Mouse (Mus musculus) limb, embryonic 11.5 days (tissue): Measurements from ENCODE around the gene Itga7. TPM values are rescaled to one million over a fixed set of nuclear protein-coding genes. Genes with fewer than 3 reads are reported as not detected.

Experiments used
- ATAC-seq: fragments of 200-750 bp; cut with Nextera tagmentation; 2 replicates; pipeline ENCODE4 v1.8.0; 2017; ENCODE audit warnings: low read depth; ENCODE audit not compliant: insufficient number of reproducible peaks, low FRiP score, low TSS enrichment
- DNase-seq: peaks from one replicate; pipeline ENCODE4 v3.0.0-alpha.2; 2015; ENCODE audit warnings: low spot score
- H3K27ac ChIP-seq: fragments of 300-500 bp; sonication (generic); replicated peaks from 2 replicates; pipeline ENCODE4 v1.5.1; 2014; ENCODE audit warnings: low read depth, mild to moderate bottlenecking, low read length
- H3K27me3 ChIP-seq: fragments of 300-500 bp; sonication (generic); 2 replicates; pipeline ENCODE4 v1.6.1; 2014; ENCODE audit warnings: mild to moderate bottlenecking, low read length, mixed read lengths; ENCODE audit not compliant: control insufficient read depth, insufficient read depth
- H3K36me3 ChIP-seq: fragments of 300-500 bp; sonication (generic); 2 replicates; pipeline ENCODE4 v1.6.1; 2014; ENCODE audit warnings: mild to moderate bottlenecking, low read length, moderate library complexity, mixed read lengths; ENCODE audit not compliant: control insufficient read depth, insufficient read depth
- H3K4me1 ChIP-seq: fragments of 300-500 bp; sonication (generic); 2 replicates; pipeline ENCODE4 v1.6.1; 2014; ENCODE audit warnings: low read length, mixed read lengths; ENCODE audit not compliant: control insufficient read depth, insufficient read depth
- H3K4me2 ChIP-seq: fragments of 300-500 bp; sonication (generic); 2 replicates; pipeline ENCODE4 v1.6.1; 2014; ENCODE audit warnings: low read depth, mild to moderate bottlenecking, moderate library complexity; ENCODE audit not compliant: severe bottlenecking
- H3K4me3 ChIP-seq: fragments of 300-500 bp; sonication (generic); 2 replicates; pipeline ENCODE4 v1.5.1; 2014; ENCODE audit warnings: low read depth, low read length
- H3K9ac ChIP-seq: fragments of 300-500 bp; sonication (generic); 2 replicates; pipeline ENCODE4 v1.6.1; 2014; ENCODE audit warnings: mild to moderate bottlenecking, low read length
- H3K9me3 ChIP-seq: fragments of 300-500 bp; sonication (generic); 2 replicates; pipeline ENCODE4 v1.6.1; 2016; ENCODE audit warnings: low read length; ENCODE audit not compliant: control insufficient read depth
- WGBS: fragments of 180-500 bp; shearing (Covaris S2); extraction: QIAGEN DNeasy Blood & Tissue Kit; methylation state at CpG from one replicate; pipeline ENCODE4 v1.1.7; 2014; 5-methylcytosine and 5-hydroxymethylcytosine counted together
- polyA plus RNA-seq: library from polyadenylated mRNA; unstranded; fragments of >200 nt; fragmentation: Nextera tagmentation; extraction: Ambion mirVana; gene quantifications from 2 replicates; pipeline ENCODE4 v1.2.1, GENCODE M21; 2014

Itga7 gene
- polyA plus RNA-seq, 1 experiment from 2014 or later: 0.12 TPM

DNA sequence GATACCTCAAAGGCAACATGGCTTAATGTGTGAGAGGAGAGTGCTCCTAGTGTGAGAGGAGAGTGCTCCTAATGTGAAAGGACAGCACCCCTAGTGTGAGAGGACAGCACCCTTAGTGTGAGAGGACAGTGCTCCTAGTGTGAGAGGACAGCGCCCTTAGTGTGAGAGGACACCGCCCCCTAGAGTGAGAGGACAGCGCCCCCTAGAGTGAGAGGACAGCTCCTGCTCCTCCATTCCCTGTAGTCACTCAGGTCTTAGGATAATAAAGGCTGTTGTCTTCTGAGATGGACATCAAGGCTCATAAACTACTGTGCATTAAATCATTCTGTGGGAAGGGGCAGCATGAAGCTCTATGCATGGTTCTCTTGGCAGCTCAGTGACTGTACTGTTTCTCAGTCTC lies 12.1 kb downstream of the Itga7 start:
- no peaks in the 10 kb centered on the region for H3K36me3 ChIP-seq
- H3K4me2 ChIP-seq: no peak overlapping the region
- no peak overlapping the region for H3K4me3 ChIP-seq
- no peaks in the 10 kb centered on the region for H3K27me3 ChIP-seq
- H3K4me1 ChIP-seq: no peaks in the 10 kb centered on the region
- H3K27ac ChIP-seq: no peak overlapping the region
- ATAC-seq: no peak
- DNase-seq: no peak
- no peaks in the 10 kb centered on the region for H3K9me3 ChIP-seq
- no peak overlapping the region for H3K9ac ChIP-seq
- 19% methylated on average over 3 of the region's 3 CpGs for WGBS

DNA sequence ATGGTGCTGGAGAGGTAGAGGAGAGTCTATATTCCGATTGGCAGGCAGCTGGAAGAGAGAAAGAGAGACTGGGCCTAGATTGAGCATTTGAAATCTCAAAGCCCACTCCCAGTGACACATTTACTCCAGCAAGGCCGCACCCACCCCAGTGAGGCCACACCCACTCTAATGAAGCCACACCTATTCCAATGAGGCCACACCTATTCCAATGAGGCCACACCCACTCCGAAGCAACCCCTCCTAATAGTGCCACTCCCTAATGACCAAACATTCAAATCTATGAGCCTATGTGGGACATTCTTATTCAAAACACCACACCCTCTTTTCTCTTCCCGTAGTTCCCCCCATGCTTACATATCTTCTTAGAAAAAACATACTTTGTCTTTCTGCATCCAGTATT lies 13.9 kb downstream of the Itga7 start:
- no peak overlapping the region for H3K9ac ChIP-seq
- no peaks in the 10 kb centered on the region for H3K4me1 ChIP-seq
- no peak for DNase-seq
- H3K9me3 ChIP-seq: no peaks in the 10 kb centered on the region
- H3K4me3 ChIP-seq: no peak overlapping the region
- no peak overlapping the region for H3K4me2 ChIP-seq
- ATAC-seq: no peak
- no peak overlapping the region for H3K27ac ChIP-seq
- H3K27me3 ChIP-seq: no peaks in the 10 kb centered on the region
- WGBS: 90% methylated on average over 4 of the region's 4 CpGs
- H3K36me3 ChIP-seq: no peaks in the 10 kb centered on the region

DNA sequence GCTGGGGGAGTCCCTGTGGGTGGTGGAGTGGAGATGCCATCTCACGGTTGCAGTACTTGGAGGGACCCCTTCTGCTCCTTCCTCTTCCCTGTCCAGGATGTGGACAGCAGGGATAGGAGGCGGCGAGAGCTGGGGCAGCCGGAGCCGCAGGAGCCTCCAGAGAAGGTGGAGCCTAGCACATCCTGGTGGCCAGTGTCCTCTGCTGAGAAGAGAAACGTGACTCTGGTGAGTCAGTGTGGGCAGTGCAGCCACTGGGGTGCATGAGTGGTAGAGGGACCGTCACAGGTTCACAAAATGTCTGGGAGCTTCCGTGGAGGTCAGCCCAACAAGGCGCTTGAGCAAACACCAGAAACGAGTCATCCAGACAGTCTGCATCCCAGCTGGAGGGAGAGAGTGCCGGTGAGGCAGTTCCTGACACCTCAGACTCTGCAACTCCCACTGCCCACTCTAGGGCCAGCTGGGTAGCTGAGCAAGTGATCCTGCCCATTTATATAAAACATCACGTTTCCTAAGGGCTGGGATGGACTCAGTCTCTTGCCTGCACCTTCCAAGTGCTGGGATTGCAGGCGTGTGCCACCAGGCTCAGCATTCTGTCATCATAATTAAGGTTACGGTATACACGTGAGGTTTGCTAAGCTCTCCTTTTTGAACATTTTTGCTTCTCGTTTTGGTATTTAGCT lies 16.7 kb downstream of the Itga7 start:
- DNase-seq: no peak
- no peak for ATAC-seq
- no peaks in the 10 kb centered on the region for H3K27me3 ChIP-seq
- no peaks in the 10 kb centered on the region for H3K36me3 ChIP-seq
- no peak overlapping the region for H3K9ac ChIP-seq
- 67% methylated on average over 16 of the region's 16 CpGs for WGBS
- H3K27ac ChIP-seq: no peak overlapping the region
- no peak overlapping the region for H3K4me3 ChIP-seq
- H3K9me3 ChIP-seq: no peaks in the 10 kb centered on the region
- no peak overlapping the region for H3K4me2 ChIP-seq
- H3K4me1 ChIP-seq: no peaks in the 10 kb centered on the region

DNA sequence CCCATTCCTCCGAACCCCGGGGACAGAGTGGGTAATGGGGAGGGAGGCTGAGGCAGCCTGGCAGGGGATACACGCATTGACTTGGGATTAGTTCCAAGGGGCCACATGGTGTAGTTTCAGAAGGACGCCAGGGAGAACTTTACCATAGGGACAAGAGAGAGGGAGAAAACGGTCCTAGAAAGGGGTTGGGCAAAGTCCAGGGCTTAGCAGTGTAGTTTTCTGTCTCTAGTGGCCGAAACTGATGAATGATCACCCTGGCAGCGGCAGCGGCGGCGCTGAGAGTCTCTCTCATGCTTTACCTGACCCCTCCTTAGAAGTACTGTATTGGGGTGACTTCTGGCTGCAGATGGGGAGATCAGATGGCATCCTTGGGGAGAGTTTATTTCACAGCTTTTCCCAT lies 24.7 kb downstream of the Itga7 start:
- H3K4me1 ChIP-seq: no peaks in the 10 kb centered on the region
- 79% methylated on average over 10 of the region's 10 CpGs for WGBS
- H3K27me3 ChIP-seq: no peaks in the 10 kb centered on the region
- DNase-seq (no peak), ATAC-seq (no peak)
- H3K36me3 ChIP-seq: no peaks in the 10 kb centered on the region
- no peak overlapping the region for H3K27ac ChIP-seq
- H3K4me2 ChIP-seq: no peak overlapping the region
- H3K9ac ChIP-seq: no peak overlapping the region
- no peak overlapping the region for H3K4me3 ChIP-seq
- no peaks in the 10 kb centered on the region for H3K9me3 ChIP-seq

DNA sequence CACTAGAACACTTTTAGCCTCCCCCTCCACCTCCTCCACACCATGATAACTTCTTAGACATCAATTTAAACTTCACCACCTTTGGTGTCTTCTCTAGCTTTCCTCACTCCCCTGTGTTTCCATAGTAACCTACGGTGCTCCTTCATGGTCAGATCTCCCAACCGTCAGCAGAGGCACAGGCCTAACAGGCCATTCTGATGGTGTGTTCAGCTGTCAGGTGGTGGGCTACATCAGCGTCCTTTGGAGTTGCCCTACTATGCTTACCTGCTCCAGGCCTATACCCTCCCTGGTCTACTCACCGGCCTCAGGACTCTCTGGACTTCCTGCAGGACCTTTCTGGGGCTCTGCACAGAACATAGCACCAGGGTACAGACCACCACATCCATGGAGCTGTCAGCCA lies 26.5 kb downstream of the Itga7 start:
- ATAC-seq (no peak), DNase-seq (no peak)
- Histone ChIP-seq H3K9me3 (no peaks in the 10 kb centered on the region), H3K9ac (no peak overlapping the region), H3K4me1 (no peaks in the 10 kb centered on the region), H3K36me3 (no peaks in the 10 kb centered on the region), H3K4me2 (no peak overlapping the region), H3K27ac (no peak overlapping the region), H3K27me3 (no peaks in the 10 kb centered on the region), H3K4me3 (no peak overlapping the region)
- WGBS: 74% methylated on average over 4 of the region's 4 CpGs

DNA sequence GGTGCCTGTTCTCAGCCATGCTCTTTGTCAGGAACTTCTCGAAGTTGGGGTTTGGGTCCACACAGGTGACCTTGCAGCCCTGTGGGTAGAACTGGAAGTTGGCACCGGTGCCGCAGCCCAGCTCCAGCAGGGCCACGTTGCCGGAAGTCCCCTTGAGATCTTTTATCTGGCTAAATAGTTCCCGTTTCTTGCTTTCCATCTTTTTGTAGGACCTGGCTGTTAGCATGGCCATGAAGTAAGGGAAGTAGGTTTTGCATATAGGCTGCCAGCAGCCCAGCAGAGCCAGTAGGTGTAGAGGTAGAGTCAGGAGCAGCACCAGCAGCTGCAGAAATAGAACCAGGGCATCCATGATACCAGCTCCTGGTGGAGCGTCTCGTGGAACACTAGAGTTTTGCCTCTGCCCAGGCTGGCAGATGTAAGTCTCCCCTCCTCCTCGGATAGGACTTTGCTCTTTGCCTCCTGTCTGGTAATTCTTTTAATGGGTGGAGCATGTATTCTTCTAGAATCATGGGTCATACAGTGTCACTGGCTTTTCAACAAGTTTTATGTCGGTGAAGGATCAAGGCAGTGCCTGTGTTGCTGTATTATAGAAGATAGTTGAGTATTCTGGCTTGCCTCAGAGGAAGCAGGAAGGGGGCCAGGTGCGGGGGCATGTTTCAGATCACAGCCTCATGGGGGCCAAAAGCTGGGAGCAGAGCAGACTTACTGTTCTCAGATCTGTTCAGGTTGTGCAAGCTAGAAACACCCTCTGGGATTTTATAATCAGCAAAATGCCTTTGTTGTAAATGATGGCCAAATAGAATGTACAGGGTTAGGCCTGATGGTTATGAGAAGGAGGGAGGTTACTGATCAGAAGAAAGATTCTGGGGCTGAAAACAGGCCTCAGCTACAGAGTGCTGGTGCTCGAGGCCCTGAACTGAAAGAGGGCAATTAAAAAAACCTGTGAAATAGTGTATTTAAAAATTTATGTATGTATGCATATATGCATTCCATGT lies 27.3 kb downstream of the Itga7 start, which contains the start of gene Mettl7b:
Gene Mettl7b, minus strand, starts transcription at position 399 of the 995 bp plus-strand sequence.
- no peak within 1 kb of the TSS for H3K27ac ChIP-seq
- H3K9me3 ChIP-seq: no peaks in the 10 kb centered on the region
- ATAC-seq: no peak
- H3K9ac ChIP-seq: no peak within 1 kb of the TSS
- no peaks in the 10 kb centered on the region for H3K4me1 ChIP-seq
- no peak for DNase-seq
- WGBS: 88% methylated on average over 12 of the region's 12 CpGs
- no peaks in the 10 kb centered on the region for H3K36me3 ChIP-seq
- no peak within 1 kb of the TSS for H3K4me2 ChIP-seq
- no peaks in the 10 kb centered on the region for H3K27me3 ChIP-seq
- no peak within 1 kb of the TSS for H3K4me3 ChIP-seq

DNA sequence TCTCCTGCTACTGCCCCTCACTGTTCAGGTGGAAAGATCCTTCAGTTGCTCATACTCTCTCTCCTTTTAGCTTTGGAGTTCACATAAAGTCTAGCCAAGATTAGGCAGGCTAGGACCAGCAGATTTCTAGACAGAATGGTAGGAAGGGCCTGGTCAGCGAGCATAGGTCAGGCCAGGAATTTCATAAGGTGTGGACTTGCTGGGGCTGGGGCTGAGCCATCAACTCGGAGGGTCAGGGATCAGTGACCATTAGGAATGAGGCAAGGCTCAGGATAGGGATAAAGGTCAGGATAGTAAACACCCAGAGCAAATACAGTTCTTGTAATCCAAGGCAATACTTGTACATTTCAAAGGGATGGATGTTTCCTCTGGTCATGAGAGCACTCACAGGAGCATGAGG lies 31.3 kb downstream of the Itga7 start:
- H3K27ac ChIP-seq: no peak overlapping the region
- no peaks in the 10 kb centered on the region for H3K36me3 ChIP-seq
- no peak overlapping the region for H3K4me3 ChIP-seq
- no peaks in the 10 kb centered on the region for H3K9me3 ChIP-seq
- WGBS: 64% methylated on average over 2 of the region's 2 CpGs
- no peak for DNase-seq
- H3K27me3 ChIP-seq: no peaks in the 10 kb centered on the region
- H3K9ac ChIP-seq: no peak overlapping the region
- no peak overlapping the region for H3K4me2 ChIP-seq
- ATAC-seq: no peak
- no peaks in the 10 kb centered on the region for H3K4me1 ChIP-seq

DNA sequence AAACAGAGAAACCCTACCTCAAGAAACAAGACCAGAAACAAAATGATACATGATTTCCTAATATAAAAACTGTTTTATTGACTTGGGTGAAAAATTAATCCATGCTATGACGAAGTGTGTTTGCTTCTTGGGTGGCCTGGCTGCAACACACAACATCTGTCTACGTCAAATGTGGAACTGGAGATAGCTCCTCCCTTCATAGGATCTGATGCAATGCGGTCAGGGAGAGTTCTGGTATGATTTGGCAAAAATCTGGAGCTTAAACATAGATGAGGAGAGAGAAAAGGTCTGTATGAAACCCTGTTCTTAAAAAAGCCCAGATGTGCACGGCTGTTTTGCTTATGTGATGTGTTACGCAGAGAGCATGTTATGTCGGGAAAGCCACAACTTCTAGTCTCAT lies 32.3 kb downstream of the Itga7 start:
- Histone ChIP-seq H3K36me3 (no peaks in the 10 kb centered on the region), H3K4me1 (no peaks in the 10 kb centered on the region), H3K9ac (no peak overlapping the region), H3K27ac (no peak overlapping the region), H3K4me2 (no peak overlapping the region), H3K27me3 (no peaks in the 10 kb centered on the region), H3K4me3 (no peak overlapping the region), H3K9me3 (no peaks in the 10 kb centered on the region)
- no peak for DNase-seq
- no peak for ATAC-seq
- 82% methylated on average over 6 of the region's 6 CpGs for WGBS
